Mouse (Mus musculus) liver, embryonic 14.5 days (tissue): ENCODE data around the gene Snrk. TPM values are rescaled to one million over a fixed set of nuclear protein-coding genes. Genes with fewer than 3 reads are reported as not detected.

Experiments used
- ATAC-seq: fragments of 200-750 bp; cut with Nextera tagmentation; 2 replicates; pipeline ENCODE4 v1.8.0; 2017; ENCODE audit warnings: moderate number of reproducible peaks, mild to moderate bottlenecking, moderate library complexity; ENCODE audit not compliant: insufficient read depth
- DNase-seq, 3 experiments: peaks; one replicate each; pipeline ENCODE4 v3.0.0-alpha.2; 2012 to 2013; ENCODE audit warnings: low read depth in 3 of 3, low spot score in 3 of 3
- H3K27ac ChIP-seq: fragments of 300-500 bp; sonication (generic); 2 replicates; pipeline ENCODE4 v1.5.1; 2014; ENCODE audit warnings: moderate library complexity, mild to moderate bottlenecking, control low read depth, inconsistent platforms
- H3K27me3 ChIP-seq: fragments of 300-500 bp; sonication (generic); 2 replicates; pipeline ENCODE4 v1.6.1; 2014; ENCODE audit warnings: mild to moderate bottlenecking, low read length, moderate library complexity; ENCODE audit not compliant: control insufficient read depth, insufficient read depth
- H3K36me3 ChIP-seq: fragments of 300-500 bp; sonication (generic); replicated peaks from 2 replicates; pipeline ENCODE4 v1.6.1; 2014; ENCODE audit warnings: low read depth; ENCODE audit not compliant: control insufficient read depth, insufficient read depth
- H3K4me1 ChIP-seq, 2 experiments: fragments of 200-500 bp in 1 of 2; fragments of 300-500 bp in 1 of 2; sonication (generic) in 1 of 2; replicated peaks; 2 replicates each; pipeline ENCODE4 v1.6.1; 2012 to 2014; ENCODE audit warnings: antibody characterized with exemption in 1 of 2, inconsistent platforms in 1 of 2, low read length in 1 of 2; ENCODE audit not compliant: control insufficient read depth in 2 of 2, insufficient read depth in 2 of 2
- H3K4me2 ChIP-seq: fragments of 300-500 bp; sonication (generic); 2 replicates; pipeline ENCODE4 v1.6.1; 2014; ENCODE audit warnings: low read depth, mild to moderate bottlenecking, control low read depth, moderate library complexity
- H3K4me3 ChIP-seq, 2 experiments: fragments of 200-500 bp in 1 of 2; fragments of 300-500 bp in 1 of 2; sonication (generic) in 1 of 2; 2 replicates each; pipeline ENCODE4 v1.5.1; 2012 to 2014; ENCODE audit warnings: low read depth in 2 of 2, low read length in 2 of 2, mild to moderate bottlenecking in 2 of 2, control low read depth in 1 of 2, inconsistent platforms in 1 of 2, moderate library complexity in 1 of 2; ENCODE audit not compliant: insufficient read depth in 1 of 2
- H3K9ac ChIP-seq: fragments of 300-500 bp; sonication (generic); replicated peaks from 2 replicates; pipeline ENCODE4 v1.6.1; 2014; ENCODE audit warnings: mild to moderate bottlenecking, control low read depth, moderate library complexity
- H3K9me3 ChIP-seq: fragments of 300-500 bp; sonication (generic); 2 replicates; pipeline ENCODE4 v1.6.1; 2016; ENCODE audit warnings: low read length, mixed read lengths; ENCODE audit not compliant: control insufficient read depth
- CTCF ChIP-seq: IDR thresholded peaks from 2 replicates; pipeline ENCODE4 v1.5.1; 2016; ENCODE audit warnings: antibody characterized with exemption, low read depth, control low read depth
- EP300 ChIP-seq: IDR thresholded peaks from 2 replicates; pipeline ENCODE4 v1.6.1; 2016; ENCODE audit warnings: antibody characterized with exemption, low read depth
- WGBS: fragments of 180-500 bp; shearing (Covaris S2); extraction: QIAGEN DNeasy Blood & Tissue Kit; methylation state at CpG from one replicate; pipeline ENCODE4 v1.1.7; 2014; ENCODE audit not compliant: insufficient replicate concordance; 5-methylcytosine and 5-hydroxymethylcytosine counted together
- polyA plus RNA-seq, 2 experiments: library from polyadenylated mRNA; depleted of rRNA in 1 of 2; stranded (reverse) in 1 of 2; unstranded in 1 of 2; fragments of >200 nt; fragmentation: Nextera tagmentation in 1 of 2; extraction: Ambion mirVana in 1 of 2; gene quantifications; 2 replicates each; pipeline versions ENCODE4 v1.2.1 to v1.2.3; 2012 to 2014

The Snrk gene
- polyA plus RNA-seq, 2 experiments = 10.4 to 12.9 TPM

GRCm38 (mm10) chr9:122138371-122139029, 21.4 kb downstream of the Snrk start:
- Histone ChIP-seq H3K9ac (no peak overlapping the region), H3K4me3 (no peak overlapping the region), H3K27me3 (no peaks in the 10 kb centered on the region), H3K36me3 (peaks cover 3% of the 10 kb centered on the region), H3K9me3 (no peaks in the 10 kb centered on the region), H3K27ac (no peak overlapping the region), H3K4me2 (no peak overlapping the region), H3K4me1 (peaks cover 0 to 12% of the 10 kb centered on the region in 2 experiments; a peak in 2 of 4 replicates)
- TF ChIP-seq EP300 (no peak), CTCF (no peak)
- no peak for DNase-seq
- ATAC-seq = no peak
- 78% methylated on average over 4 of the region's 4 CpGs for WGBS

GRCm38 (mm10) chr9:122139236-122139635, 22.2 kb downstream of the Snrk start:
- Histone ChIP-seq H3K9ac (no peak overlapping the region), H3K27ac (no peak overlapping the region), H3K36me3 (no peaks in the 10 kb centered on the region; the same call in 1 of the 2 replicates), H3K27me3 (no peaks in the 10 kb centered on the region), H3K4me2 (no peak overlapping the region), H3K4me3 (no peak overlapping the region), H3K9me3 (no peaks in the 10 kb centered on the region), H3K4me1 (peaks cover 0 to 12% of the 10 kb centered on the region in 2 experiments; a peak in 2 of 4 replicates)
- TF ChIP-seq EP300 = no peak
- TF ChIP-seq CTCF = no peak
- WGBS = 62% methylated on average over 2 of the region's 2 CpGs
- DNase-seq (no peak), ATAC-seq (no peak)

GRCm38 (mm10) chr9:122143219-122143618, 26.2 kb downstream of the Snrk start:
- Histone ChIP-seq H3K4me3 (no peak overlapping the region), H3K4me2 (no peak overlapping the region), H3K36me3 (peaks cover 5% of the 10 kb centered on the region), H3K27ac (no peak overlapping the region), H3K27me3 (no peaks in the 10 kb centered on the region), H3K9ac (no peak overlapping the region), H3K4me1 (peaks cover 5 to 13% of the 10 kb centered on the region in 2 experiments; a peak in 3 of 4 replicates), H3K9me3 (no peaks in the 10 kb centered on the region)
- WGBS = 76% methylated on average over 1 of the region's 1 CpGs
- no peak for DNase-seq
- TF ChIP-seq EP300 (no peak), CTCF (no peak)
- no peak for ATAC-seq

- DNase-seq = no peak
- TF ChIP-seq EP300 = no peak
- peak; percentile 50 for TF ChIP-seq CTCF
- Histone ChIP-seq H3K27me3 (no peaks in the 10 kb centered on the region), H3K4me2 (no peak overlapping the region), H3K4me3 (no peak overlapping the region), H3K36me3 (peaks cover 5% of the 10 kb centered on the region), H3K4me1 (peaks cover 5 to 21% of the 10 kb centered on the region in 2 experiments; a peak in 3 of 4 replicates), H3K9ac (no peak overlapping the region), H3K27ac (no peak overlapping the region), H3K9me3 (no peaks in the 10 kb centered on the region)
- 75% methylated on average over 3 of the region's 3 CpGs for WGBS
- ATAC-seq = no peak
Measured at GRCm38 (mm10) chr9:122144776-122145175, 27.7 kb downstream of the Snrk start.

GRCm38 (mm10) chr9:122145677-122146076, 28.6 kb downstream of the Snrk start:
- H3K36me3 ChIP-seq = peaks cover 5% of the 10 kb centered on the region
- no peaks in the 10 kb centered on the region for H3K9me3 ChIP-seq
- no peak for ATAC-seq
- H3K4me3 ChIP-seq = no peak overlapping the region
- peaks cover 5 to 21% of the 10 kb centered on the region in 2 experiments; a peak in 3 of 4 replicates for H3K4me1 ChIP-seq
- no peak overlapping the region for H3K4me2 ChIP-seq
- H3K27me3 ChIP-seq = no peaks in the 10 kb centered on the region
- no peak for TF ChIP-seq EP300
- TF ChIP-seq CTCF = no peak
- H3K27ac ChIP-seq = no peak overlapping the region
- no peak for DNase-seq
- no peak overlapping the region for H3K9ac ChIP-seq
